Mouse (Mus musculus): ENCODE measurements around the gene Gcn1l1.

GRCm38 (mm10) chr5:115543509-115544253, 21.4 kb upstream of the Gcn1l1 start:
- no peak for TF ChIP-seq CTCF (IDR thresholded peaks at IDR 0.05; ENCODE audit: borderline replicate concordance, insufficient read depth, low read depth, low read length)
- no peak for TF ChIP-seq POLR2A (IDR thresholded peaks at IDR 0.05; ENCODE audit: borderline replicate concordance, insufficient read depth, low read length)
